Mouse (Mus musculus): ENCODE measurements around the gene Ccl27a. TPM values are rescaled to one million over a fixed set of nuclear protein-coding genes. Genes with fewer than 3 reads are reported as not detected.
"Not testable (repeated sequence)": the region's sequence is repeated elsewhere in the genome, so short reads cannot be mapped to it uniquely, and the experiment has no call there.

Gene Ccl27a
- polyA plus RNA-seq, 1 experiment from 2014 or later: 30.5 TPM

- H3K36me3 ChIP-seq (ENCODE audit: control insufficient read depth, insufficient read depth, low read length); H3K9ac ChIP-seq (ENCODE audit: low read length); H3K27ac ChIP-seq (ENCODE audit: low read length); H3K4me3 ChIP-seq (ENCODE audit: low read length); H3K27me3 ChIP-seq (ENCODE audit: control insufficient read depth, insufficient read depth, low read depth, low read length); H3K4me2 ChIP-seq (ENCODE audit: low read depth, low read length); H3K4me1 ChIP-seq (replicated peaks; ENCODE audit: control insufficient read depth, insufficient read depth, low read length); ATAC-seq (ENCODE audit: low read depth); H3K9me3 ChIP-seq (ENCODE audit: control insufficient read depth, low read length): not testable (repeated sequence)
- WGBS: 81% methylated on average over 10 of the region's 10 CpGs
These were observed 6.7 kb downstream of the Ccl27a start for GRCm38 (mm10) chr4:41767301-41767700.

- H3K9ac ChIP-seq (ENCODE audit: low read length); H3K27me3 ChIP-seq (ENCODE audit: control insufficient read depth, insufficient read depth, low read depth, low read length); ATAC-seq (ENCODE audit: low read depth); H3K9me3 ChIP-seq (ENCODE audit: control insufficient read depth, low read length); H3K27ac ChIP-seq (ENCODE audit: low read length); H3K4me2 ChIP-seq (ENCODE audit: low read depth, low read length); H3K4me3 ChIP-seq (ENCODE audit: low read length); H3K36me3 ChIP-seq (ENCODE audit: control insufficient read depth, insufficient read depth, low read length): not testable (repeated sequence)
- WGBS: 64% methylated on average over 3 of the region's 6 CpGs
- H3K4me1 ChIP-seq (replicated peaks; ENCODE audit: control insufficient read depth, insufficient read depth, low read length): peaks cover 28% of the 10 kb centered on the region
These were observed 10.9 kb downstream of the Ccl27a start for GRCm38 (mm10) chr4:41763176-41763575.

GRCm38 (mm10) chr4:41762688-41763114 lies 11.3 kb downstream of the Ccl27a start:
- not testable (repeated sequence) for H3K36me3 ChIP-seq (ENCODE audit: control insufficient read depth, insufficient read depth, low read length); H3K9ac ChIP-seq (ENCODE audit: low read length); H3K9me3 ChIP-seq (ENCODE audit: control insufficient read depth, low read length); H3K27me3 ChIP-seq (ENCODE audit: control insufficient read depth, insufficient read depth, low read depth, low read length)
- Histone ChIP-seq H3K4me1 (replicated peaks; ENCODE audit: control insufficient read depth, insufficient read depth, low read length) (peaks cover 28% of the 10 kb centered on the region), H3K4me2 (ENCODE audit: low read depth, low read length) (peak overlapping the region; percentile 74), H3K27ac (ENCODE audit: low read length) (peak overlapping the region; percentile 94), H3K4me3 (ENCODE audit: low read length) (peak overlapping the region; percentile 21)
- 36% methylated on average over 8 of the region's 8 CpGs for WGBS
- ATAC-seq (ENCODE audit: low read depth): peak; percentile 18

GRCm38 (mm10) chr4:41762099-41762687 lies 11.9 kb downstream of the Ccl27a start:
- H3K9me3 ChIP-seq (ENCODE audit: control insufficient read depth, low read length): no peaks in the 10 kb centered on the region
- H3K4me2 ChIP-seq (ENCODE audit: low read depth, low read length): peak overlapping the region; percentile 74
- 33% methylated on average over 8 of the region's 8 CpGs for WGBS
- peak overlapping the region; percentile 21 for H3K4me3 ChIP-seq (ENCODE audit: low read length)
- peaks cover 28% of the 10 kb centered on the region for H3K4me1 ChIP-seq (replicated peaks; ENCODE audit: control insufficient read depth, insufficient read depth, low read length)
- peak overlapping the region; percentile 94 for H3K27ac ChIP-seq (ENCODE audit: low read length)
- no peaks in the 10 kb centered on the region for H3K27me3 ChIP-seq (ENCODE audit: control insufficient read depth, insufficient read depth, low read depth, low read length)
- H3K9ac ChIP-seq (ENCODE audit: low read length): peak overlapping the region; percentile 1; the same call in 1 of the 2 replicates
- no peaks in the 10 kb centered on the region for H3K36me3 ChIP-seq (ENCODE audit: control insufficient read depth, insufficient read depth, low read length)
- ATAC-seq (ENCODE audit: low read depth): peak; percentile 39

GRCm38 (mm10) chr4:41761680-41762079 lies 12.4 kb downstream of the Ccl27a start:
- Histone ChIP-seq H3K4me1 (replicated peaks; ENCODE audit: control insufficient read depth, insufficient read depth, low read length) (peaks cover 28% of the 10 kb centered on the region), H3K27ac (ENCODE audit: low read length) (peak overlapping the region; percentile 94), H3K36me3 (ENCODE audit: control insufficient read depth, insufficient read depth, low read length) (no peaks in the 10 kb centered on the region), H3K4me2 (ENCODE audit: low read depth, low read length) (peak overlapping the region; percentile 74), H3K4me3 (ENCODE audit: low read length) (peak overlapping the region; percentile 62), H3K9ac (ENCODE audit: low read length) (peak overlapping the region; percentile 68), H3K9me3 (ENCODE audit: control insufficient read depth, low read length) (no peaks in the 10 kb centered on the region), H3K27me3 (ENCODE audit: control insufficient read depth, insufficient read depth, low read depth, low read length) (no peaks in the 10 kb centered on the region)
- ATAC-seq (ENCODE audit: low read depth): no peak

GRCm38 (mm10) chr4:41760911-41761310 lies 13.1 kb downstream of the Ccl27a start:
- Histone ChIP-seq H3K9me3 (ENCODE audit: control insufficient read depth, low read length) (no peaks in the 10 kb centered on the region), H3K27me3 (ENCODE audit: control insufficient read depth, insufficient read depth, low read depth, low read length) (no peaks in the 10 kb centered on the region), H3K4me1 (replicated peaks; ENCODE audit: control insufficient read depth, insufficient read depth, low read length) (peaks cover 33% of the 10 kb centered on the region), H3K4me3 (ENCODE audit: low read length) (peak overlapping the region; percentile 62), H3K9ac (ENCODE audit: low read length) (peak overlapping the region; percentile 68), H3K36me3 (ENCODE audit: control insufficient read depth, insufficient read depth, low read length) (no peaks in the 10 kb centered on the region), H3K4me2 (ENCODE audit: low read depth, low read length) (peak overlapping the region; percentile 74), H3K27ac (ENCODE audit: low read length) (peak overlapping the region; percentile 94)
- peak; percentile 16; the same call in 1 of the 2 replicates for ATAC-seq (ENCODE audit: low read depth)
- 49% methylated on average over 4 of the region's 4 CpGs for WGBS

GRCm38 (mm10) chr4:41760288-41760721 lies 13.7 kb downstream of the Ccl27a start:
- WGBS: 0% methylated on average over 15 of the region's 15 CpGs
- Histone ChIP-seq H3K27ac (ENCODE audit: low read length) (peak overlapping the region; percentile 94), H3K4me1 (replicated peaks; ENCODE audit: control insufficient read depth, insufficient read depth, low read length) (peaks cover 33% of the 10 kb centered on the region), H3K9me3 (ENCODE audit: control insufficient read depth, low read length) (no peaks in the 10 kb centered on the region), H3K9ac (ENCODE audit: low read length) (peak overlapping the region; percentile 68), H3K4me3 (ENCODE audit: low read length) (peak overlapping the region; percentile 62), H3K4me2 (ENCODE audit: low read depth, low read length) (peak overlapping the region; percentile 74), H3K36me3 (ENCODE audit: control insufficient read depth, insufficient read depth, low read length) (no peaks in the 10 kb centered on the region), H3K27me3 (ENCODE audit: control insufficient read depth, insufficient read depth, low read depth, low read length) (no peaks in the 10 kb centered on the region)
- ATAC-seq (ENCODE audit: low read depth): peak; percentile 93

- Histone ChIP-seq H3K4me1 (replicated peaks; ENCODE audit: control insufficient read depth, insufficient read depth, low read length) (peaks cover 36% of the 10 kb centered on the region), H3K4me3 (ENCODE audit: low read length) (peak overlapping the region; percentile 62)
These were observed 14.3 kb downstream of the Ccl27a start for GRCm38 (mm10) chr4:41759656-41760287.

GRCm38 (mm10) chr4:41759206-41759605 lies 14.8 kb downstream of the Ccl27a start:
- Histone ChIP-seq H3K4me3 (ENCODE audit: low read length) (no peak overlapping the region), H3K36me3 (ENCODE audit: control insufficient read depth, insufficient read depth, low read length) (no peaks in the 10 kb centered on the region), H3K4me2 (ENCODE audit: low read depth, low read length) (no peak overlapping the region), H3K27me3 (ENCODE audit: control insufficient read depth, insufficient read depth, low read depth, low read length) (no peaks in the 10 kb centered on the region), H3K4me1 (replicated peaks; ENCODE audit: control insufficient read depth, insufficient read depth, low read length) (peaks cover 38% of the 10 kb centered on the region), H3K9ac (ENCODE audit: low read length) (no peak overlapping the region; the same call in 1 of the 2 replicates), H3K9me3 (ENCODE audit: control insufficient read depth, low read length) (no peaks in the 10 kb centered on the region), H3K27ac (ENCODE audit: low read length) (peak overlapping the region; percentile 94)
- no peak for ATAC-seq (ENCODE audit: low read depth)
- 68% methylated on average over 9 of the region's 9 CpGs for WGBS

More at GRCm38 (mm10) chr4:41759656-41760287, 14.3 kb downstream of the Ccl27a start:
- Histone ChIP-seq H3K4me2 (ENCODE audit: low read depth, low read length) (peak overlapping the region; percentile 74), H3K9me3 (ENCODE audit: control insufficient read depth, low read length) (no peaks in the 10 kb centered on the region), H3K36me3 (ENCODE audit: control insufficient read depth, insufficient read depth, low read length) (no peaks in the 10 kb centered on the region), H3K27me3 (ENCODE audit: control insufficient read depth, insufficient read depth, low read depth, low read length) (no peaks in the 10 kb centered on the region), H3K27ac (ENCODE audit: low read length) (peak overlapping the region; percentile 94), H3K9ac (ENCODE audit: low read length) (peak overlapping the region; percentile 68)
- no peak for ATAC-seq (ENCODE audit: low read depth)
- 25% methylated on average over 6 of the region's 6 CpGs for WGBS

Measured in lung, embryonic 16.5 days (tissue).